Mouse (Mus musculus) liver, adult (tissue): Measurements from ENCODE around the gene Psmb2.
A peak's percentile ranks its signal among the peaks of the same experiment; 100 is the strongest.

ENCODE experiments used
- GATA4 ChIP-seq: IDR thresholded peaks from 2 replicates; pipeline ENCODE4 v1.6.1; 2014; ENCODE audit warnings: mild to moderate bottlenecking, low read length; ENCODE audit not compliant: insufficient replicate concordance

Psmb2 gene

DNA sequence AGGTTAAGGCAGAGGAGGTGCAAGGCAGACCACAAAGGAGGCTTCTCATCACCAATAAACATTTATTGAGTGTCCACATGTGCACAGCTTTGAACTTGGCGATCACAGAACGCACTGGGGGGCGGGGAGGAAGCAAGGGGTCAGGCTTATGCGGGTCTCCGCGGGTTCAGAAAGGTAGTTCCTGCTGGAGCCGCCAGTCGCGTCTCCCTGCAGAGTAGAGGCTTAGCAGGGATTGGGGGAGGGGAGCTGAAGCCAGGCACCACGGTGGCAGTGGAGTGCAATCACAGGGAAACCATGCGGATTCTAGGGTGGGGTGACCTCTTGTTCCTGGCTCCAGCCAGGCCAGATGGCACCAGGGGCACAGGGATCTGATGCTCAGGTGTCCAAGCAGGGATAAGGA, 66.3 kb downstream of the Psmb2 start:
- TF ChIP-seq GATA4, result no peak

DNA sequence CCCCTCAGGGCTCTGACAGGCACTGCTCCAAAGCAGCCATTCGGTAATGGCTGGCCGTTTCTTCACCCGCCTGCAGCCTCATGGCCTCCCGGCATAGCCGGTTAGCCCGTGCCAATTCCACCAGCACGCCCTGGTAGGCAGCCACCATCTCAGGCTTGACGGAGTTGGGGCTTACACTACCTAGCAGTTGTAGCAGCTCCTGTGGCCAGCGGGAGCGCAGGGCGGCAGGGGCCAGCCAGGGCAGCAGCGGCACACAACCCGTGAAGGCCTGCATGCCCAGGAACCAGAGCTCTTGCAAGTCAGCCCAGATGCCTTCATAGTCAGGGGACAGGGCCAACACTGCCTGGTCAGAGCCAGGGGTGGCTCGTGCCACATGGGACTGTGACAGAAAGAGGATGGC, 67.4 kb downstream of the Psmb2 start:
- TF ChIP-seq GATA4, result no peak

DNA sequence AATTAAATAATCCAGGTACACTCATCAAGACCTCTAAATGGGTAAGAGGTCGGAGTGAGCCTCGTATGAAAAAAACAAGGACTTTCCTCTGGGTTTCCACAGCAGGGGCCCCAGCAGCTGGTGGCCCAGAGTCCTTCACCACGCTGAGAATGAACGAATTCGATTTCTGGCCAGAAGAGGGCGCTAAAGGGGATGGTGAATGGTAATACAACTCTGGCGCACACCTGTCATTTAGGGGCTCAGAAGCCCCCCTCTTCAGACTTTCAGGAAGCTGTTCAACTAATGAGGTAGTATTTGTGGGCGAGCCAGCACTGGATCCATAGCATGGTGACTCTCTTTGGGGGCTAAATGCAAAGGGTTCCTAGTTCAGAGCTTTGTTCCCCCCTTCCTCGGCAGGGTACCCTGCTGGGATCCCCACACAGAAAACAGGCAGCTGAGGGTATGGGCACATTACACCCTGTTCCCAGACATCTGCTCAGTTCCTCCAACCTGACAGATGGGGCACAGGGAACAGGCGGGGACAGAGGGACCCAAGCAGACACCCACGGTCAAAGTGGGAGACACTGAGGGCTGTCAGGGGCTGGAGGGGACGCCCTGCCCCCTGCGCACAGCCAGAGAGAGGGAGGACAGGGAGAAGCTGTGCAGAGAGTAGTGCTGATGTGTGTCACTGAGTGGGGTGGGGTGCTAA, 68.2 kb downstream of the Psmb2 start:
- no peak for TF ChIP-seq GATA4

DNA sequence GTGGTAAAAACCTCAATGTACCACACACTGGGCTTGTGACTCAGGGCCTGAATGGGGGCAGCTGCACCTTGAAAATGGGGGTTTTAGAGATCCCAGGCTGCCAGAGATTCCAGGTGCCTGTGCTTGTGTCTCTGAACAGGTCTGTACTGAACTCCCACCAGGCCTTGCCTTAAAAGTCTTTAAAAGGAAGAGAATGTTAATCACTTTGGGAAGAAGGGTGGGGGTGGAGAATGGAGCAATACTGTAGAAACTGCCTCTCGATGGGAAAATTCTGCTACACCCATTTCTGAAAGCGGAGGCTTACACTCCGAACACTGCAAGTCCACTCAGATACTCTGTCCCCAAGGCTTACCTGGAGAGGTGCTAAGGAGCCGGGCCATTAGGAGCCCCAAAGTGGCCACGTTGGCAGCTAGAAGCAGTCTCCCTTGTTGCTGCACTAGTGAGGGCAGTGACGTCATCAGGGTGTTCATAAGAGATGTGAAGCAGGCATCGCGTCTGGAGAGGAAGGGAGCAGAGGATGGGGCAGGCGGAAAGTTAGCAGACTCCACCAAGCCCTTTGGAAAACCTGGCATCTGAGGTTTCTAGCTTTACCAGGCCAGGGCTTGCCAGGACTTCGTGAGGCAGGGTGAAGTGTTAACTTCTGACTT, 68.9 kb downstream of the Psmb2 start:
- TF ChIP-seq GATA4, result no peak

GRCm38 (mm10) chr4:126748381-126748780, 71.0 kb downstream of the Psmb2 start:
- no peak for TF ChIP-seq GATA4

GRCm38 (mm10) chr4:126749553-126749952, 72.1 kb downstream of the Psmb2 start:
- TF ChIP-seq GATA4, result no peak

DNA sequence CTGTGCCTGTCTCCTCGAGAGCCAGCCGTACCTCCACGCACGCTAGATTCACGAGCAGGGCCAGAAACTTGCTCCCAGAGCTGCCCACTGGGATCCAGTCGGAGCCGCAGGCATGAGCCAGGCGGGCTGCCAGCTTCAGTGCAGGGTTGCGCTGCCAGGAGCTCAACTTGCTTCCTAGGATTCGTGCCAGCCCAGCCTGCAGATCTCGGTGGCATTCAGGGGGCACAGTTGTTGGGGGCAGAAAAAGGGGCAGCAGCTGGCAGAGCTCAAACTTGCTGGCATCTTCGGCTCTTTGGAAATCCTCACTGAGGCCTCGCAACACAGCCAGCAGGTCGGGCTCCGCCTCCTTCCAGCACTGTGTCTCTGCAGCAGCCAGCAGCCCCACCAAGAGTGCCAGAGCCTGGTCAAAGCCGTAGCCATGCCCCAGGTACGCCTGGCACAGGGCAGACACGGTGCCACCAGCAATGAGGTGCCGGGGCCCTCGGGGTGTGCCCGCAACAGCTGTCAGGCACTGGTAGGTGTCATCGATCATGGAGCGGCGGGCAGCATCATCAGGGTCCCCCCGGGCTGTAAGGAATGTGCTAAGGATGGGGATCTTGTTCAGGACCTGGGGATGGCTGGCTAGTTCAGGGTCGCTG, 72.7 kb downstream of the Psmb2 start:
- TF ChIP-seq GATA4, result no peak

DNA sequence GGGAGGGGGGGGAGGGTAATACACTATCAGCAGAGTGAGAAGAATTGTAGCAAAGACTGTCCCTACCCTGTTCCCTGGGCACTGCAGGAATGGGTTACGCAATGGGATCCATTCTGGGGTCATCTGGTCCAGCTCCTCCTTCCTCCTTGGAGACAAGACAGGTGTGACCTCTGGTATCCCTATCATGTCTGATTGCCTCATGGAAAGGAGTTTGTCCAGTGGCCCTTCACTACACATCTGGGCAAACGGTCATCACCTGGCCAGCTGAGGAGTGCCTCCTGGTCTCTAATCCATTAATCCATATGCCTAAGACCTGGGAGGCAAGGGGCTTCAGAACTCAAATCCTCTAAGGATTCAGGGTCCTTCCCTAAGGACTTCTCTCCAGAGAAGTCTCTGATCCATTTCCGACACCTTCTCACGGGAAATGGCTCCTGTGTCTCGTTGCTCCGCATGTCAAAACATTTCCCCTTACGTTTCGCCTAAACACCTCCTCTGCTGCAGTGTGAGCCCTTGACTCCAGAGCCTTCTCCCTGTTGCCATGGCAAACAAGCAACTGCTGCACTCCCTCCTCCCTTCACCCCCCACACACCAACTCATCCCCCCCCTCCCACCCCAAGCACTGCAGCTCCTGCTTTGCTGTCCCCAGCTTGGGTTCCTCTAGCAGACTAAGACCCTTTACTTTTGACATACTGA, 73.6 kb downstream of the Psmb2 start:
- no peak for TF ChIP-seq GATA4

DNA sequence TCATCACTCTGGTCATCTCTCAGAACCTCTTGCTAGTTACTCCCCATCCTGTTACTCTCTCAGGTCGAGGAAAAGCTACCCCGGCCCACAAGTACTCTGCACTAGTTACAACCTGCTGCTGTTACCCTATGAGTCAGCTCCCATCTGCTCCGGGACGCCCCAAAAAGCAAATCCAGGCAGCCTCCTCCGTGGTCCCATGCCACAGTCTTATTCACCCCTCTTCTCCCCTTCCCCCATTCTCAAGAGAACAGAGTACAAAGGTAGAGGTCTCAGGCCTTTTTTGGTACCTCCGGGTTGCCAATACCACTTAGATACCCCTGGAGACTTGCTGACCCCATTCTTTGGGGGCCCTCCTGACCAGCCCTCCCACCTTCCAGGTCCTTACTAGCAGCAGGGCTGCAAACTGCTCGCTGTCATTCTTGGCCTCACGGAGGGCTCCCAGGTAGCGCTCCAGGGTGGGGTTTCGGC, 74.2 kb downstream of the Psmb2 start:
- TF ChIP-seq GATA4, result no peak

GRCm38 (mm10) chr4:126752024-126752607, 74.7 kb downstream of the Psmb2 start:
- TF ChIP-seq GATA4, result no peak

- no peak for TF ChIP-seq GATA4
Measured at GRCm38 (mm10) chr4:126752608-126753141, 75.2 kb downstream of the Psmb2 start.

DNA sequence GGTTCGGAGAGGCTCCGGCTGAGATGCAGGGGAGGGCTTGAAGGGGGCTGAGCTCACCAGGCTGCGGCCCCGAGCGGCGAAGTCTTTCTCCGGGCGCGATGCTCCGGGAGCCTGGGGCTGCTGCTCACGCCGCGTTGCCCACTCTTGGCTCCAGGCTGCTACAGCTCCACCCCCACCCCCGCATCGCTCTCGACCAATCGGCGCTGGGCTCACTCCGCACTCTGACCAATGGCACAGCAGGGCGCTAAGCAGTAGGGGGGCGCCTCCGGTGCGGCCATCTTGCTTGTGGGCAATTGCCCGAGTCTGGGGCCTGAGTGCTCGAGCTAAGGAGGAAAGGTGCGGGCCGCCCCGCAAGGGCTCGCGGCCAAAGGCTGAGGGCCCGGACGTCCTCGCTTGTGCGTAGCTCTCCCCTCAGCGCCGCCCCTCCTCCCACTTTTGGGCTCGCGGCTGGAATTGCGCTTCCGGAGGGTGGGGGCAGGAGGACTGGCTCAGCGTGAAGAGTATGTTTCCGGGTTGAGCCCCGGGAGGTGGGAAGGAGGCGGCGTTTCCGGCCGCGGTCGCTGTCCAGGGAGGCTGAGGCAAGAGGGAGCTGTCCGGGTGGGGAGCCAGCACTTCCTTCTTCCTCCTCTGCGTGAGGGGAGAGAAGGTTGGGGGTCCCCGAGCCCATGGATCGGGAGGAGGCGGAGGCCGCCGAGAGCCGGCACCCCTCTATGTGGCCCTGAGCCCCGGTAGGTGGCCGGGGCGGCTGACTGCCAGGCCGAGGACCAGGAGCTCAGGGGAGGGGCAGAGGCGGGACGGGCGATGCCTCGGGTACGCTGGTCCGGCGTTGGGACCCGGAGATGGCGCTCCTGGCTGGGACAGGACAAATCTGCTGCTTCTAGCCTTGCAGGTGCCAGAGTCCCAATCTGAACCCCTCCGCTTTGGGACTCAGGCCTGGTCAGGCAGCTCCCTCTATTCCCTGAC, 76.1 kb downstream of the Psmb2 start, which contains the start of the genes Ncdn and AU040320:
Ncdn (minus strand) TSS at position 171 of the 963 bp plus-strand sequence.
AU040320 (plus strand) TSS at position 277 of the 963 bp plus-strand sequence.
- TF ChIP-seq GATA4, result peak; percentile 50; the same call in 1 of the 2 replicates

DNA sequence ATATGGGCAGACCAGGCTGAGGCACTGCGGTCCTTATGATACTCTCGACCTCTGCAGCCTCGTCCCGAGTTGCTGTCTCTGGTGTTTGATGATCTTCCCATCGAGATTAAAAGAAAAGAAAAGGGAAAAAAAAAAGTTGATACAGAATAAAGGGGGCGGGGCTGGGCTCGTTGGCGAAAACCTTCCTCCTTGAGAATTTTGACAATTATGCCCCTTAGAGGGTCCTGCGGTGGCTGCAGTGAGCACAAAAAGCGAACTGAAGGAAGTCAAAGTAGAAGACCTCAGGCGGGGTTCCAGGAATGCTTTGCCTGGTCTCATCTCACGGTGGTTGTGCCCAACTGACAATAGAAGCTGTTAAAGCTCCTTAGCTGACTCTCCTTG, 76.8 kb downstream of the Psmb2 start:
- TF ChIP-seq GATA4, result no peak
